Mouse (Mus musculus) CH12.LX (cell line): ENCODE measurements around the gene Macrod1. TPM values are rescaled to one million over a fixed set of nuclear protein-coding genes. Genes with fewer than 3 reads are reported as not detected.

Experiments
- DNase-seq: peaks from one replicate; pipeline ENCODE4 v3.0.0-alpha.2; 2013; ENCODE audit errors: extremely low read depth
- H3K27ac ChIP-seq: 2 replicates; pipeline ENCODE4 v1.5.1; 2012; ENCODE audit warnings: low read depth, mild to moderate bottlenecking, control low read depth, moderate library complexity; ENCODE audit not compliant: insufficient read depth
- H3K27me3 ChIP-seq: replicated peaks from 2 replicates; pipeline ENCODE3; 2012; ENCODE audit warnings: inconsistent platforms
- H3K36me3 ChIP-seq, 2 experiments: replicated peaks in 1 of 2; 2 replicates each; pipeline versions ENCODE3 to v1.6.1; 2012; ENCODE audit warnings: inconsistent platforms in 1 of 2, low read length in 1 of 2, mild to moderate bottlenecking in 1 of 2, mixed read lengths in 1 of 2, moderate library complexity in 1 of 2; ENCODE audit not compliant: control insufficient read depth in 1 of 2, insufficient read depth in 1 of 2
- H3K4me1 ChIP-seq, 2 experiments: 2 replicates each; pipeline ENCODE4 v1.6.1; 2012; ENCODE audit warnings: inconsistent platforms in 1 of 2, moderate library complexity in 1 of 2; ENCODE audit not compliant: insufficient read depth in 2 of 2, control insufficient read depth in 1 of 2
- H3K4me2 ChIP-seq: 2 replicates; pipeline ENCODE4 v1.6.1; 2012; ENCODE audit warnings: low read depth, mild to moderate bottlenecking, control low read depth; ENCODE audit not compliant: poor library complexity, insufficient read depth, severe bottlenecking
- H3K4me3 ChIP-seq, 3 experiments: fragments of 150-350 bp in 1 of 3; sonication (generic) in 1 of 3; replicated peaks in 1 of 3; 2 replicates each; pipeline versions ENCODE3 to v1.5.1; 2011 to 2012; ENCODE audit warnings: low read depth in 2 of 3, low read length in 2 of 3, mild to moderate bottlenecking in 2 of 3, moderate library complexity in 2 of 3, control low read depth in 1 of 3, improper control_type of control experiment in 1 of 3, inconsistent platforms in 1 of 3, mixed read lengths in 1 of 3; ENCODE audit not compliant: poor library complexity in 1 of 3
- H3K79me2 ChIP-seq: replicated peaks from 2 replicates; pipeline ENCODE4 v1.6.1; 2012; ENCODE audit warnings: mild to moderate bottlenecking, moderate library complexity; ENCODE audit not compliant: control insufficient read depth, poor library complexity, insufficient read depth, severe bottlenecking; ENCODE audit errors: extremely low read depth
- H3K9ac ChIP-seq: 2 replicates; pipeline ENCODE4 v1.6.1; 2012; ENCODE audit warnings: low read depth, mild to moderate bottlenecking, control low read depth, moderate library complexity; ENCODE audit not compliant: insufficient read depth
- H3K9me3 ChIP-seq: replicated peaks from 2 replicates; pipeline ENCODE3; 2012; ENCODE audit warnings: low read length, inconsistent platforms, mixed read lengths
- CHD2 ChIP-seq: IDR thresholded peaks from 2 replicates; pipeline ENCODE4 v1.6.1; 2011; ENCODE audit warnings: low read length, improper control_type of control experiment
- CTCF ChIP-seq, 2 experiments: IDR thresholded peaks in 1 of 2; conservative IDR thresholded peaks in 1 of 2; 2 replicates each; pipeline ENCODE4 v1.5.1; 2011 to 2012; ENCODE audit warnings: low read depth in 2 of 2, low read length in 2 of 2, improper control_type of control experiment in 1 of 2, inconsistent platforms in 1 of 2, mild to moderate bottlenecking in 1 of 2, moderate library complexity in 1 of 2
- E2F4 ChIP-seq: IDR thresholded peaks from 2 replicates; pipeline ENCODE4 v1.6.1; 2011; ENCODE audit warnings: low read depth, low read length, improper control_type of control experiment; ENCODE audit not compliant: insufficient replicate concordance
- ELF1 ChIP-seq: IDR thresholded peaks from 2 replicates; pipeline ENCODE4 v1.6.1; 2014; ENCODE audit warnings: low read depth, mild to moderate bottlenecking, inconsistent platforms, low read length, improper control_type of control experiment
- ETS1 ChIP-seq: conservative IDR thresholded peaks from 2 replicates; pipeline ENCODE4 v1.6.1; 2012; ENCODE audit warnings: low read depth, mild to moderate bottlenecking, inconsistent platforms, low read length, improper control_type of control experiment, moderate library complexity
- HCFC1 ChIP-seq: IDR thresholded peaks from 2 replicates; pipeline ENCODE4 v1.6.1; 2012; ENCODE audit warnings: low read depth, mild to moderate bottlenecking, inconsistent platforms, low read length, improper control_type of control experiment
- JUN ChIP-seq: IDR thresholded peaks from 2 replicates; pipeline ENCODE4 v1.6.1; 2011; ENCODE audit warnings: low read depth, mild to moderate bottlenecking, low read length, improper control_type of control experiment, moderate library complexity; ENCODE audit not compliant: insufficient read depth
- JUND ChIP-seq: conservative IDR thresholded peaks from 2 replicates; pipeline ENCODE4 v1.6.1; 2011; ENCODE audit warnings: low read depth, low read length, improper control_type of control experiment
- KAT2A ChIP-seq: IDR thresholded peaks from 2 replicates; pipeline ENCODE4 v1.6.1; 2012; ENCODE audit warnings: low read length, improper control_type of control experiment, inconsistent platforms; ENCODE audit not compliant: insufficient replicate concordance
- MYC ChIP-seq: IDR thresholded peaks from 2 replicates; pipeline ENCODE4 v1.6.1; 2011; ENCODE audit warnings: low read depth, mild to moderate bottlenecking, improper control_type of control experiment, low read length
- NELFE ChIP-seq: IDR thresholded peaks from 2 replicates; pipeline ENCODE4 v1.6.1; 2011; ENCODE audit warnings: low read depth, low read length, improper control_type of control experiment
- POLR2A ChIP-seq: IDR thresholded peaks from 2 replicates; pipeline ENCODE4 v1.6.1; 2011; ENCODE audit warnings: low read depth, mild to moderate bottlenecking, improper control_type of control experiment, low read length
- POLR2AphosphoS2 ChIP-seq: IDR thresholded peaks from 2 replicates; pipeline ENCODE4 v1.6.1; 2011; ENCODE audit warnings: low read depth, low read length, improper control_type of control experiment
- RAD21 ChIP-seq: IDR thresholded peaks from 2 replicates; pipeline ENCODE4 v1.6.1; 2011; ENCODE audit warnings: low read depth, mild to moderate bottlenecking, low read length, improper control_type of control experiment, moderate library complexity
- SMC3 ChIP-seq: IDR thresholded peaks from 2 replicates; pipeline ENCODE4 v1.6.1; 2011; ENCODE audit warnings: low read depth, low read length, improper control_type of control experiment
- UBTF ChIP-seq: IDR thresholded peaks from 2 replicates; pipeline ENCODE4 v1.6.1; 2012; ENCODE audit warnings: low read depth, mild to moderate bottlenecking, inconsistent platforms, low read length, improper control_type of control experiment, moderate library complexity
- USF2 ChIP-seq: conservative IDR thresholded peaks from 2 replicates; pipeline ENCODE4 v1.6.1; 2011; ENCODE audit warnings: low read depth, low read length, improper control_type of control experiment
- ZKSCAN1 ChIP-seq: IDR thresholded peaks from 2 replicates; pipeline ENCODE4 v1.6.1; 2012; ENCODE audit warnings: low read depth, inconsistent platforms, low read length, improper control_type of control experiment, borderline replicate concordance
- dilution Hi-C: fragments of 300-500 bp; cut with MboI; formaldehyde crosslinking; loops from 2 replicates; pipeline ENCODE4 v1.14.3; 2020; ENCODE audit warnings: low sequenced_read_pairs; ENCODE audit not compliant: extremely low pct_unique_long_range_greater_than_20kb, extremely low pct_ligation_motif_present
- in situ Hi-C: fragments of 300-500 bp; cut with MboI; formaldehyde crosslinking; loops from 3 replicates; pipeline ENCODE4 v1.14.3; 2019; ENCODE audit warnings: low sequenced_read_pairs, low pct_ligation_motif_present, low pct_unique_long_range_greater_than_20kb, mixed read lengths
- polyA plus RNA-seq: library from polyadenylated mRNA; unstranded; fragments of >175 nt; gene quantifications from 2 replicates; pipeline ENCODE4 v1.2.1, GENCODE M21; 2012; ENCODE audit warnings: low read depth; ENCODE audit not compliant: insufficient read length
- total RNA-seq, 2 experiments: library from RNA; depleted of rRNA; stranded (reverse); fragments of 300-350 nt in 1 of 2; fragments of >200 nt in 1 of 2; gene quantifications; 2 replicates each; pipeline ENCODE4 v1.2.3; 2012 to 2014

The Macrod1 gene
- total and polyA plus RNA-seq, 3 experiments: 1.0 TPM; not detected in 2

GRCm38 (mm10) chr19:7223488-7223887, 166.9 kb downstream of the Macrod1 start:
- no peak overlapping the region for H3K9ac ChIP-seq
- in situ Hi-C loops (no loop called here), dilution Hi-C loops (no loop called here)
- H3K4me3 ChIP-seq: no peak overlapping the region
- H3K4me2 ChIP-seq: no peak overlapping the region
- TF ChIP-seq KAT2A: no peak
- 0 out of 2 replicates have a peak, but pooled peaks have one; percentile 16 for TF ChIP-seq POLR2A
- peak in 1 of 2 experiments; percentile 17; a peak in 1 of 4 replicates for TF ChIP-seq CTCF (conservative IDR thresholded peaks at IDR 0.05 in 1 of 2, IDR thresholded peaks at IDR 0.05 in 1 of 2; ENCODE audit: low read depth in 2 of 2, low read length in 2 of 2)
- no peak overlapping the region for H3K27ac ChIP-seq
- H3K36me3 ChIP-seq: peaks cover 25 to 45% of the 10 kb centered on the region in 2 experiments
- no peaks in the 10 kb centered on the region for H3K79me2 ChIP-seq
- no peaks in the 10 kb centered on the region for H3K9me3 ChIP-seq
- H3K27me3 ChIP-seq: no peaks in the 10 kb centered on the region
- no peak for DNase-seq
- H3K4me1 ChIP-seq: peaks cover 0 to 32% of the 10 kb centered on the region in 2 experiments; a peak in 2 of 4 replicates

- DNase-seq: no peak
- H3K4me3 ChIP-seq: no peak overlapping the region
- in situ Hi-C loops (no loop called here), dilution Hi-C loops (no loop called here)
- H3K9me3 ChIP-seq: no peaks in the 10 kb centered on the region
- no peak overlapping the region for H3K27ac ChIP-seq
- TF ChIP-seq JUN: no peak
- TF ChIP-seq CHD2: no peak
- TF ChIP-seq JUND: no peak
- no peak for TF ChIP-seq ELF1
- no peak for TF ChIP-seq USF2
- TF ChIP-seq E2F4: no peak
- TF ChIP-seq ETS1: no peak
- no peak for TF ChIP-seq HCFC1
- no peak for TF ChIP-seq UBTF
- TF ChIP-seq SMC3: no peak
- no peak for TF ChIP-seq POLR2A
- no peak for TF ChIP-seq NELFE
- TF ChIP-seq RAD21: no peak
- no peak for TF ChIP-seq POLR2AphosphoS2
- TF ChIP-seq MYC: no peak
- no peak for TF ChIP-seq ZKSCAN1
- no peak for TF ChIP-seq CTCF (conservative IDR thresholded peaks at IDR 0.05 in 1 of 2, IDR thresholded peaks at IDR 0.05 in 1 of 2; ENCODE audit: low read depth in 2 of 2, low read length in 2 of 2)
- H3K79me2 ChIP-seq: no peaks in the 10 kb centered on the region
- no peaks in the 10 kb centered on the region for H3K27me3 ChIP-seq
- H3K9ac ChIP-seq: no peak overlapping the region
- no peak overlapping the region for H3K4me2 ChIP-seq
- H3K36me3 ChIP-seq: peaks cover 28 to 49% of the 10 kb centered on the region in 2 experiments
- peaks cover 0 to 28% of the 10 kb centered on the region in 2 experiments; a peak in 2 of 4 replicates for H3K4me1 ChIP-seq
Measured at GRCm38 (mm10) chr19:7224253-7224652, 167.6 kb downstream of the Macrod1 start.
